Mouse (Mus musculus) cortical plate, adult 2 months (tissue): ENCODE data around the gene Lclat1. TPM values are rescaled to one million over a fixed set of nuclear protein-coding genes. Genes with fewer than 3 reads are reported as not detected.

Experiments
- H3K27ac ChIP-seq: fragments of 200-500 bp; 2 replicates; pipeline ENCODE4 v1.5.1; 2012; ENCODE audit warnings: low read length, control low read depth, inconsistent platforms; ENCODE audit not compliant: insufficient read depth
- H3K4me1 ChIP-seq: fragments of 200-500 bp; 2 replicates; pipeline ENCODE4 v1.6.1; 2011; ENCODE audit warnings: low read length; ENCODE audit not compliant: control insufficient read depth, insufficient read depth
- H3K4me3 ChIP-seq: fragments of 200-500 bp; 2 replicates; pipeline ENCODE4 v1.5.1; 2011; ENCODE audit warnings: mild to moderate bottlenecking, low read length, control low read depth; ENCODE audit not compliant: insufficient read depth
- CTCF ChIP-seq: fragments of 200-500 bp; IDR thresholded peaks from 2 replicates; pipeline ENCODE4 v1.5.1; 2011; ENCODE audit warnings: mild to moderate bottlenecking, control low read depth, low read length; ENCODE audit not compliant: insufficient read depth; ENCODE audit errors: extremely low read depth
- POLR2A ChIP-seq: fragments of 200-500 bp; IDR thresholded peaks from 2 replicates; pipeline ENCODE4 v1.6.1; 2011; ENCODE audit warnings: mild to moderate bottlenecking, low read length, control low read depth; ENCODE audit not compliant: insufficient read depth; ENCODE audit errors: extremely low read depth
- polyA plus RNA-seq: library from polyadenylated mRNA; depleted of rRNA; stranded (reverse); fragments of >200 nt; gene quantifications from 2 replicates; pipeline ENCODE4 v1.2.3, GENCODE M21; 2012

Lclat1 gene
- polyA plus RNA-seq, 1 experiment, result 21.1 TPM

DNA sequence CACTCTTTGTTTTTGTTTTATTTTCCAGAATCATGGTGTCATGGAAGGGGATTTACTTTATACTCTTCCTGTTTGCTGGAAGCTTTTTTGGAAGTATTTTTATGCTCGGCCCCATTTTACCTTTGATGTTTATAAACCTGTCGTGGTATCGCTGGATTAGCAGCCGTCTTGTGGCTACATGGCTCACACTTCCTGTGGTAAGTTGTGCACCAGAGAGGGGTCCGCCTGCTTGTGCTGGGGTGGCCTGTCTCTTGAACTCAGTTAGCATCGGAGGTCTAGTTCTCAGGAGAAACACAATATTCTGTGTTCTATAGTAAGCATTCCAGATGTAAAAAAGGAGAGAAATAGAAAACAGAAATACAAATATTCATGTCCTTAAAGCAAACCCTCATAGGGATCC lies 54.0 kb downstream of the Lclat1 start:
- TF ChIP-seq CTCF, result no peak
- no peak for TF ChIP-seq POLR2A
- no peak overlapping the region for H3K4me3 ChIP-seq
- H3K4me1 ChIP-seq, result peaks cover 2% of the 10 kb centered on the region; the same call in 1 of the 2 replicates
- H3K27ac ChIP-seq, result no peak overlapping the region

DNA sequence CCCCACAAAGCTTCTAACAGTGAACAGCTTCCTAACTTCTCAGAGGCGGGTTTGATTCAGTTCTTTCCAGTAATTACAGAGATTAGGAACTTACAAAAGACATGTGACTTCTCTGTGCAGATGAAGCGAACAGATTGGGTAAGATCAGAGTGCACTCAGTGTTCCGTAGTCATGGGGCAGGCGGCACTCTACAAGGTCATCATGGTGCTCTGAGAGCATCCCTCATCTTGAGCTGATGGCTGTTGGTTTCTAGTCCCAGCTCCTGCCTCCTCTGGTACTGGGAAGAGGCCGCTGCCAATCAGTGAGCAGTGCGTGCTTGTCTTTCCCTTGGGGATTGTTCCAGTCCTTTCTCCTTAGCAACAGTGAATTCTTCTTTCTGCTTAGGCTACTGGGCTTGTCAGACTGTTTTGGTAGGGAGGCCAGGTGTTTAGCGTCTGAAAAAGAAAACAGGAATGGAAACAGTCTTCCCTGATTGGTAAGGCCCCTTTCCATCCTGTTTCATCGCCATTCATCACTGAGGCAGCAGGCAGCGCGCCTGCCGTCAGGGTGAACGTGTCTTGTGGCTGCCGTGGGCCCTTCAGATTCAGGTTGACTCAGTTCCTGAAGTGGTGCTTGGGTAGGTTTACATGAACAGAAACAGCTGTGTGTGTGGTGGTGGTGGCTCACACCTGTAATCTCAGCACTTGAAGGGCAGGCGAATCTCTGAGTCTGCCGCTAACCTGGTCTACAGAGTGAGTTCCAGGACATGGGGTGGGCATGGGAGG lies 54.8 kb downstream of the Lclat1 start:
- no peak overlapping the region for H3K4me3 ChIP-seq
- no peak overlapping the region for H3K27ac ChIP-seq
- H3K4me1 ChIP-seq, result peaks cover 2% of the 10 kb centered on the region; the same call in 1 of the 2 replicates
- TF ChIP-seq POLR2A, result no peak
- no peak for TF ChIP-seq CTCF

DNA sequence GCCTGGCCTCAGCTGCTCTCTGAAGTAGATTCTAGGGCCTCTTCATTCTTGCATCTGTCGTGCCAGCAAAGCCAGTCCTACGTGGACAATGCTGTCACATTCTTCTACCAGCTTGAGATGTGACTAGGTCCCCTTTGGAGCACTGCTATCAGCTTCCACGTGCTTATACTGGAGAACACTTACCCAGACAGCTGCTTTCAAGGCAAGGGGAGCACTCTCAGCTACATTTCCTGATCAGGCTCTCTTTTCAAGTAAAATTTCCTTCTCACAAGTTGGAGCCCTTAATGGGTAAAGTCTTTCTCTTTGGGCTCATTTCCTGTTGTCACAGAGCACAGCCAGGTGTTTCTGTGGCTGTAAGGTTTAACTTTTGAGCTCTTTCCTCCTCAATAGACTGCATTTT lies 55.8 kb downstream of the Lclat1 start:
- Histone ChIP-seq H3K27ac (no peak overlapping the region), H3K4me1 (peaks cover 2% of the 10 kb centered on the region; the same call in 1 of the 2 replicates), H3K4me3 (no peak overlapping the region)
- TF ChIP-seq CTCF (no peak), POLR2A (no peak)

DNA sequence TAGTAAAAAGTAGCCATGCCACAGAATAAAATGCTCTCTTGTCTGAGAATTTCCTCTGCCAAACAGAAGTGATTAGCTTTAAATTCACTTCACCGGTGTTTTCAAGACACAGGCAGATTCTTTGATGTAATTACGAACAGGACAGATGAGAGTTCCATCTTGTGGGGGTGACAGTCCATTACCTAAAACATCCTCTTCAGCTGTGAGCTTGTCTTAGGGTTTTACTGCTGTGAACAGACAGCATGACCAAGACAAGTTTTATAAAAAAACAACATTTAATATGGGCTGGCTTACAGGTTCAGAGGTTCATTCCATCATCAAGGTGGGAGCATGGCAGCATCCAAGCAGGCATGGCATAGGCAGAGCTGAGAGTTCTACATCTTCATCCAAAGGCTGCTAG lies 56.3 kb downstream of the Lclat1 start:
- no peak overlapping the region for H3K27ac ChIP-seq

DNA sequence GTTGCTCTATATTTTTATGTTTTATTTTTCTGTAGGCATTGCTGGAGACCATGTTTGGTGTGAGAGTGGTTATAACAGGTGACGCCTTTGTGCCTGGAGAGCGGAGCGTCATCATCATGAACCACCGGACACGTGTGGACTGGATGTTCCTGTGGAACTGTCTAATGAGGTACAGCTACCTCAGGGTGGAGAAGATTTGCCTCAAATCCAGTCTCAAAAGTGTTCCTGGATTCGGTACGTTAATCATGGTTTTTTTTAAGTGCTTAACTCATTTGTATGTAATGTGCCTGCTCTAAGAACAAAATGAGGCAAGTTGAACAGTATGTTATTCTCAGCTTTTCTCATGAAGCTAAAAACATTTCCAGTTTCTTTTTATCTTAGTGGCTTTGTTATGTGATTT lies 61.7 kb downstream of the Lclat1 start:
- H3K4me1 ChIP-seq, result no peaks in the 10 kb centered on the region; the same call in 1 of the 2 replicates
- no peak for TF ChIP-seq POLR2A
- TF ChIP-seq CTCF, result no peak
- H3K27ac ChIP-seq, result no peak overlapping the region
- H3K4me3 ChIP-seq, result no peak overlapping the region

More for the DNA sequence above, 56.3 kb downstream of the Lclat1 start:
- no peak overlapping the region for H3K4me3 ChIP-seq
- peaks cover 2% of the 10 kb centered on the region; the same call in 1 of the 2 replicates for H3K4me1 ChIP-seq
- TF ChIP-seq CTCF (no peak), POLR2A (no peak)

DNA sequence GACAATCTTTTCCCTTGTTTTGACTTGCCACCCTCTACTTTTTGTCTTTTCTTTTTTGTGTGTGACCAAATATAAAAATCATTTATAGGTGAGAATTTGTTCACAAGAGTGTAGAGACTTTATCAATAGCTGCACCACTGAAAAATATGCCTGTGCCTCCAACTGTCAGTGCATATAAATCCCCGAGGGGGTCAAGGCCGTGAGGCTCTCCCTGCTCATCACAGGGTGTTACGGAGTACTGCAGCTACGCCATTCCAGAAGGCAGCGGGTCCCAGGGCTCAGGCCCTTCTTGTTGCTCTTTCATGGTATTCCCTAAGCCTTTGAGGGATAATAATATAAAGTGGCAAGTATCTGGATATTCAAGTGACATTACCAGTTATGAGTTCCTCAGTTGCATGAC lies 62.4 kb downstream of the Lclat1 start:
- no peak overlapping the region for H3K4me3 ChIP-seq
- H3K27ac ChIP-seq, result no peak overlapping the region
- no peaks in the 10 kb centered on the region; the same call in 1 of the 2 replicates for H3K4me1 ChIP-seq
- no peak for TF ChIP-seq CTCF
- no peak for TF ChIP-seq POLR2A

DNA sequence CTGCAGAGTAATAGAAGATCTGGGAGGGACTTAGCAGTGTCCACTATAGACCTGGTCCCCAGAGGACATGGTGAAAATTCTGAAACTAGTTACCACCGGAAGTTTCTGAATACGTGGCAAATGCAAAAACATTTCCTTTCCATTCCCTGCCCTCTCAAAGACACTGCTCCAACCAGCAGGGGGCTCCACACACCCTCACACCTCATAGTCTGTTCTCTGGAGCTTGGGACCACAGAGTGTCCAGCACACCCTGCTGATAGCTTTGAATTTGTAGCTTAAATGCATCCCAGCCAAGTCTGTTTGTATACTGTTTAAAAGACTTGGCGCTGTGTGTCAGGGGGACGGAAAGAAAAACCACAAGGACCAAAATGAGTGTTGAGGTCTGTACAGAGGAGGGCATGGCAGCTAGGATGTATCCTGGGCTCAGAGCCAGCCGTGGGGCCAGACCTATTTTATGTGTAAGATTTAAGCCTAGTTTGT lies 66.3 kb downstream of the Lclat1 start:
- no peaks in the 10 kb centered on the region; the same call in 1 of the 2 replicates for H3K4me1 ChIP-seq
- H3K4me3 ChIP-seq, result no peak overlapping the region
- H3K27ac ChIP-seq, result no peak overlapping the region
- TF ChIP-seq CTCF (peak; percentile 56), POLR2A (no peak)

DNA sequence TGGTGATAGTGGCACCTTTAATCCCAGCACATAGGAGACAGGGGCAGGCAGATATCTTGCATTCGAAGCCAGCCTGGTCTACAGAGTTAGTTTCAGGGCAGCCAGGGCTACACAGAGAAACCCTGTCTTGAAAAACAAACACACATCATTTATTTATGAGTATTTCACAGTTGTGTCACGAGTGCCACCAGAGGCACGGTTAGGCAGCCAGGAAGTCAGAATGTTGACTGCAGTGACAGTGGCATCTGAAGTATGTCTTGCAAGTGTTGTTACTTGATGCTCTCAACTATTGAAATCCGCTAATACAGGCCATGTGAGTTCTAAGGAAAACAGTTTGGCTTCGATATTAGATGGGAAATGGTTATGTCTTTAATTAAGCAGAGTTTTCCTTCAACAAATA lies 67.9 kb downstream of the Lclat1 start:
- TF ChIP-seq CTCF (no peak), POLR2A (no peak)
- H3K27ac ChIP-seq, result no peak overlapping the region
- no peak overlapping the region for H3K4me3 ChIP-seq
- H3K4me1 ChIP-seq, result no peaks in the 10 kb centered on the region

DNA sequence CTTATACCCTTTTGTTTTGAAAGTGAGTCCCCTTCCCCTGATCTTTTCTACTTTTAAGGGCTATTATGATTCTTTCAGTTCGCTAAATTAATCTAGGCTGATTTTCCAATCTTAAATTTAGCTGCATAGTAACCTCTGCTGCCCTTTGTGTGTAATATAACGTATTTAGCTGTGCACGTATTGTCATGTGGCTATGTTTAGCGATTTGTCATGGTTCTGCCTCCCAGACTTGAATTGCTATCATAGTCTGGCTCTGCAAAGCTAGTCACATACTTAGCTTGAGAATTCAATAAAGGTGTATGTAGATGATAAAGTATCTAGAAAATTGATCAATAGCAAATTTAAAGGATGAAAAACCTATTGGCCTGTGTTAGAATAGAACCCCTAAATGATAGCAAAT lies 69.3 kb downstream of the Lclat1 start:
- no peak for TF ChIP-seq CTCF
- no peak for TF ChIP-seq POLR2A
- Histone ChIP-seq H3K4me1 (no peaks in the 10 kb centered on the region), H3K27ac (no peak overlapping the region), H3K4me3 (no peak overlapping the region)

DNA sequence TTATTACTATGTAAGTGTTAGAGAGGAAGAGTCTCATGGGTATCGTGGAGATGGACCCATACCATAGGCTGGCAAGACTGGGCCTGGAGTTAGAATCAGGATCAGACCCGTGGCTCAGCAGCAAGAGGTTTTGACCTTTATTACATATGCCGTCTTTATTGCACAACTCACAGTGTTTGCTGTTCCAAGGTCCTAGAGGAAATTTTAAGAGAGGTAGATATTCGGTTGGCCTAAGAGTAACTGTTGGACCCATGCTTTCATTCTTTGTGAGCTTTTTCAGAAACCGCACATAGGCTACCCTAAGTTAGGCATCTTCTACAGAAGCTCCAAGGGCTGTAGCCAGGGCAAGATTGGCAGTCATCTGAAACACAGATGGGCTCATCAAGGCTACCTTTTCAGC lies 79.1 kb downstream of the Lclat1 start:
- Histone ChIP-seq H3K27ac (no peak overlapping the region), H3K4me1 (no peaks in the 10 kb centered on the region), H3K4me3 (no peak overlapping the region)
- no peak for TF ChIP-seq POLR2A
- TF ChIP-seq CTCF, result no peak

DNA sequence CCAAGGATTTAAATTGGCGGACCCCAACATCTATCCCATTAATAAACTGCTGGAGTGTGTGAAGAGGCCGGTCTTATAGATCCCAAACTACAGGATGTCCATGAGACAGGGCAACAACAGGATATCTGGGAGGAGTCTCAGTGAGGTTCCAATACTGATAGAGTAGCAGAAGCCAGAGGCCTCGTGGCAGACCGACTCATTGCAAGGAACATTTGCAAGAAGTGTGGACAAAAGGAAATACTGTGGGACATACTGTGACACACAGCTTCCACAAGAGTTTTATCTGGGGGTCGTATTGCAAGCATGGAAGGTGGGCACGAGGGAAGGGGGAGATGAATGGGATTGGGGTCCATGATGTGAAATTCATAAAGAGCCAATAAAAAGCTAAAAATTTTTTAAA lies 86.4 kb downstream of the Lclat1 start:
- H3K27ac ChIP-seq, result no peak overlapping the region
- H3K4me3 ChIP-seq, result no peak overlapping the region
- TF ChIP-seq POLR2A (no peak), CTCF (no peak)
- no peaks in the 10 kb centered on the region for H3K4me1 ChIP-seq
